Mouse (Mus musculus) heart, postnatal 0 days (tissue): Measurements from ENCODE around the gene Mphosph9. TPM values are rescaled to one million over a fixed set of nuclear protein-coding genes. Genes with fewer than 3 reads are reported as not detected.

ENCODE experiments used
- ATAC-seq: fragments of 200-750 bp; cut with Nextera tagmentation; 2 replicates; pipeline ENCODE4 v1.8.0; 2017; ENCODE audit warnings: low read depth, moderate number of reproducible peaks, moderate library complexity; ENCODE audit not compliant: insufficient read depth
- DNase-seq: peaks from one replicate; pipeline ENCODE4 v3.0.0-alpha.2; 2016; ENCODE audit warnings: low spot score
- H3K27ac ChIP-seq: fragments of 300-500 bp; sonication (generic); 2 replicates; pipeline ENCODE4 v1.5.1; 2014; ENCODE audit warnings: low read depth, mild to moderate bottlenecking
- H3K27me3 ChIP-seq: fragments of 300-500 bp; sonication (generic); 2 replicates; pipeline ENCODE4 v1.6.1; 2014; ENCODE audit warnings: low read length, mixed read lengths; ENCODE audit not compliant: control insufficient read depth, insufficient read depth
- H3K36me3 ChIP-seq: fragments of 300-500 bp; sonication (generic); replicated peaks from 2 replicates; pipeline ENCODE4 v1.6.1; 2014; ENCODE audit warnings: low read length, mixed read lengths; ENCODE audit not compliant: control insufficient read depth, insufficient read depth
- H3K4me1 ChIP-seq: fragments of 300-500 bp; sonication (generic); 2 replicates; pipeline ENCODE4 v1.6.1; 2014; ENCODE audit warnings: antibody characterized with exemption; ENCODE audit not compliant: control insufficient read depth, insufficient read depth
- H3K4me2 ChIP-seq: fragments of 300-500 bp; sonication (generic); 2 replicates; pipeline ENCODE4 v1.6.1; 2014; ENCODE audit warnings: low read depth, mild to moderate bottlenecking, low read length, moderate library complexity
- H3K4me3 ChIP-seq: fragments of 300-500 bp; sonication (generic); 2 replicates; pipeline ENCODE4 v1.5.1; 2014; ENCODE audit warnings: low read depth, low read length
- H3K9ac ChIP-seq: fragments of 300-500 bp; sonication (generic); replicated peaks from 2 replicates; pipeline ENCODE4 v1.6.1; 2014; ENCODE audit warnings: low read depth, low read length, mixed read lengths
- H3K9me3 ChIP-seq: fragments of 300-500 bp; sonication (generic); replicated peaks from 2 replicates; pipeline ENCODE4 v1.6.1; 2016; ENCODE audit warnings: low read length; ENCODE audit not compliant: control insufficient read depth
- CTCF ChIP-seq: IDR thresholded peaks from 2 replicates; pipeline ENCODE4 v1.5.1; 2016; ENCODE audit warnings: antibody characterized with exemption, control low read depth, low read depth
- EP300 ChIP-seq: IDR thresholded peaks from 2 replicates; pipeline ENCODE4 v1.6.1; 2016; ENCODE audit warnings: antibody characterized with exemption, low read depth
- WGBS: fragments of 180-500 bp; shearing (Covaris S2); extraction: QIAGEN DNeasy Blood & Tissue Kit; methylation state at CpG from one replicate; pipeline ENCODE4 v1.1.7; 2014; 5-methylcytosine and 5-hydroxymethylcytosine counted together
- polyA plus RNA-seq: library from polyadenylated mRNA; unstranded; fragments of >200 nt; fragmentation: Nextera tagmentation; extraction: Ambion mirVana; gene quantifications from 2 replicates; pipeline ENCODE4 v1.2.1, GENCODE M21; 2015
- total RNA-seq: library from RNA; depleted of rRNA; stranded (reverse); fragments of >200 nt; gene quantifications from 2 replicates; pipeline ENCODE4 v1.2.3, GENCODE M21; 2014; ENCODE audit warnings: low replicate concordance

The Mphosph9 gene
- total and polyA plus RNA-seq, 2 experiments from 2014 or later, result 5.3 to 10.5 TPM

GRCm38 (mm10) chr5:124241686-124242444 is 85.9 kb downstream of the Mphosph9 start:
- H3K4me3 ChIP-seq, result no peak overlapping the region
- peaks cover 37% of the 10 kb centered on the region for H3K4me1 ChIP-seq
- H3K9me3 ChIP-seq, result no peaks in the 10 kb centered on the region
- TF ChIP-seq EP300, result no peak
- no peak for TF ChIP-seq CTCF
- H3K27me3 ChIP-seq, result no peaks in the 10 kb centered on the region
- H3K9ac ChIP-seq, result no peak overlapping the region
- H3K4me2 ChIP-seq, result peak overlapping the region; percentile 4; the same call in 1 of the 2 replicates
- ATAC-seq, result no peak
- 46% methylated on average over 10 of the region's 10 CpGs for WGBS
- peak overlapping the region; percentile 68 for H3K27ac ChIP-seq
- DNase-seq, result no peak
- H3K36me3 ChIP-seq, result peaks cover 18% of the 10 kb centered on the region

GRCm38 (mm10) chr5:124240841-124241685 is 86.7 kb downstream of the Mphosph9 start:
- no peak overlapping the region for H3K4me3 ChIP-seq
- H3K9ac ChIP-seq, result no peak overlapping the region
- H3K27ac ChIP-seq, result peak overlapping the region; percentile 68
- DNase-seq, result peak; percentile 60
- peak overlapping the region; percentile 4 for H3K4me2 ChIP-seq
- peak; percentile 50; the same call in 1 of the 2 replicates for ATAC-seq
- no peaks in the 10 kb centered on the region for H3K27me3 ChIP-seq
- peaks cover 14% of the 10 kb centered on the region for H3K36me3 ChIP-seq
- no peaks in the 10 kb centered on the region for H3K9me3 ChIP-seq
- peaks cover 44% of the 10 kb centered on the region for H3K4me1 ChIP-seq
- WGBS, result 29% methylated on average over 22 of the region's 22 CpGs
- no peak for TF ChIP-seq EP300
- TF ChIP-seq CTCF, result no peak

- Histone ChIP-seq H3K27ac (0 out of 2 replicates have a peak overlapping the region, but pooled peaks have one; percentile 9), H3K4me3 (no peak overlapping the region), H3K4me1 (peaks cover 58% of the 10 kb centered on the region), H3K27me3 (no peaks in the 10 kb centered on the region), H3K36me3 (0 out of 2 replicates have a peak, but pooled peaks cover 5% of the 10 kb centered on the region), H3K9ac (no peak overlapping the region), H3K9me3 (no peaks in the 10 kb centered on the region), H3K4me2 (no peak overlapping the region)
- ATAC-seq (no peak), DNase-seq (no peak)
- WGBS, result 46% methylated on average over 4 of the region's 4 CpGs
- TF ChIP-seq CTCF (no peak), EP300 (no peak)
Observed at GRCm38 (mm10) chr5:124236180-124236579, 91.6 kb downstream of the Mphosph9 start.

GRCm38 (mm10) chr5:124234778-124235177 is 93.0 kb downstream of the Mphosph9 start:
- peak overlapping the region; percentile 32; the same call in 1 of the 2 replicates for H3K4me2 ChIP-seq
- no peak for DNase-seq
- ATAC-seq, result no peak
- TF ChIP-seq CTCF (no peak), EP300 (no peak)
- no peaks in the 10 kb centered on the region for H3K27me3 ChIP-seq
- peaks cover 58% of the 10 kb centered on the region for H3K4me1 ChIP-seq
- no peak overlapping the region for H3K9ac ChIP-seq
- H3K36me3 ChIP-seq, result 0 out of 2 replicates have a peak, but pooled peaks cover 5% of the 10 kb centered on the region
- no peak overlapping the region for H3K4me3 ChIP-seq
- H3K27ac ChIP-seq, result peak overlapping the region; percentile 83
- H3K9me3 ChIP-seq, result no peaks in the 10 kb centered on the region
- WGBS, result 86% methylated on average over 6 of the region's 6 CpGs

GRCm38 (mm10) chr5:124233874-124234661 is 93.7 kb downstream of the Mphosph9 start:
- 32% methylated on average over 12 of the region's 12 CpGs for WGBS
- DNase-seq (peak; percentile 84), ATAC-seq (peak; percentile 80)
- Histone ChIP-seq H3K9ac (peak overlapping the region; percentile 23; the same call in 1 of the 2 replicates), H3K4me2 (peak overlapping the region; percentile 32), H3K27ac (peak overlapping the region; percentile 83), H3K9me3 (no peaks in the 10 kb centered on the region), H3K36me3 (0 out of 2 replicates have a peak, but pooled peaks cover under 1% of the 10 kb centered on the region), H3K4me3 (no peak overlapping the region), H3K27me3 (no peaks in the 10 kb centered on the region), H3K4me1 (peaks cover 58% of the 10 kb centered on the region)
- no peak for TF ChIP-seq CTCF
- TF ChIP-seq EP300, result no peak
